Mouse (Mus musculus): ENCODE results near the gene Dnah5. TPM values are rescaled to one million over a fixed set of nuclear protein-coding genes. Genes with fewer than 3 reads are reported as not detected.
"Not testable (repeated sequence)": the region's sequence is repeated elsewhere in the genome, so short reads cannot be mapped to it uniquely, and the experiment has no call there.

Gene Dnah5
- polyA plus RNA-seq, 1 experiment from 2014 or later = 0.01 TPM

DNA sequence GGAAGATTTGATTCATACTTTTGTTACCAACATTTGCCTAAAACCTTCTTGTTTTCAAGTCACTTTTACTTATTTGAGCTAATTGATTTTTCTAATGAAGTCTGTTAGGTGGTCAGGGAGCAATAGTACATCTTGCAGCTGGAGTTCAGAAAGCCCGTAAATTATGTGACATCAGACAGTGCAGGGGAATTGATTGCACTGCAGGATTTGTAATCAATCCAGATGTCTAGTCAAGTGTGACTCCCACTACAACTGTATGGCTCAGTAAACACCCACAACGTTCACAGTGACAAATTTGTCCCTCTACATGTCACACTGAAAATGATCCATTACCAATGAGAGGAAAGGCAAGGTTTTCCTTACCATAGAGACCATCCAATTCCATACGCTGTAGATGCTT, 177.4 kb downstream of the Dnah5 start:
- ATAC-seq (ENCODE audit: insufficient number of reproducible peaks, insufficient read depth, low FRiP score, low TSS enrichment) = no peak
- H3K36me3 ChIP-seq = no peaks in the 10 kb centered on the region
- no peak overlapping the region for H3K4me2 ChIP-seq (replicated peaks)
- H3K27me3 ChIP-seq = no peaks in the 10 kb centered on the region
- 78% methylated on average over 3 of the region's 3 CpGs for WGBS
- H3K9me3 ChIP-seq = no peaks in the 10 kb centered on the region
- no peak overlapping the region for H3K9ac ChIP-seq
- no peaks in the 10 kb centered on the region for H3K4me1 ChIP-seq
- H3K27ac ChIP-seq = no peak overlapping the region
- no peak overlapping the region for H3K4me3 ChIP-seq

DNA sequence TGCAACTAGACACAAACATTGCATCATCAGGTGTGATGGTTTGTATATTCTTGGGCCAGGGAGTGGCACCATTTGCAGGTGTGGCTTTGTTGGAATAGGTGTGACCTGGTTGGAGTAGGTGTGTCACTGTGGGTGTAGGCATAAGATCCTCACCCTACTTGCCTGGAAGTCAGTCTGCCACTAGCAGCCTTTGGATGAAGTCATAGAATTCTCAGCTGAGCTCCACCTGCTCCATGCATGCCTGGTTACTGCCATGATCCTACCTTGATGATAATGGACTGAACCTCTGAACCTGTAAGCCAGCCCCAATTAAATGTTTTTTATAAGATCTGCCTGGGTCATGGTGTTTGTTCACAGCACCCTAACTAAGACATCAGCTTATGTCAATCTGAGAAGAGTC, 190.2 kb downstream of the Dnah5 start:
- H3K9me3 ChIP-seq; ATAC-seq (ENCODE audit: insufficient number of reproducible peaks, insufficient read depth, low FRiP score, low TSS enrichment): not testable (repeated sequence)

DNA sequence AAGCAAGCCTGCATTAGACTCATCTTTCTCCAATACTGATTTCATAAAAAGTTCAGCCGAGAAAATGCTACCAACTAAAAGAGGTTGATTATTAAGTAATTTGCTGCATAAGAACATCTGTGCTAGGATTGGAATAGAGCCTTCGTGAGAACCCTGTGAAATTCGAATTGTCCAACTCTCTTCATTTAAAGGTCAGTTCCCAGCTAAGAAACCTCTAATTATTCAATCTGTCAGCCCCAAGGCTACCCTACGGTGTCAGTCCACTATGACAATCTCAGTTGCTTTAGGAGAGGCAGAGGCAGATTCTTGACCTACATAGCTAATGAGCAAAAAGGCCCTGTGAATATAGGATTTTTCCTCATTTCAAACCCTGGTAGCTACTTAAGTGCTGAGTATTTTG, 191.9 kb downstream of the Dnah5 start:
- no peaks in the 10 kb centered on the region for H3K9me3 ChIP-seq
- H3K4me2 ChIP-seq (replicated peaks) = no peak overlapping the region
- no peak overlapping the region for H3K27ac ChIP-seq
- no peaks in the 10 kb centered on the region for H3K4me1 ChIP-seq
- H3K27me3 ChIP-seq = no peaks in the 10 kb centered on the region
- no peak overlapping the region for H3K4me3 ChIP-seq
- ATAC-seq (ENCODE audit: insufficient number of reproducible peaks, insufficient read depth, low FRiP score, low TSS enrichment) = no peak
- H3K9ac ChIP-seq = no peak overlapping the region
- no peaks in the 10 kb centered on the region for H3K36me3 ChIP-seq
- WGBS = 65% methylated on average over 4 of the region's 4 CpGs

More for the DNA sequence above, 190.2 kb downstream of the Dnah5 start:
- not testable (repeated sequence) for H3K4me2 ChIP-seq (replicated peaks); H3K27me3 ChIP-seq; H3K27ac ChIP-seq; H3K36me3 ChIP-seq; H3K4me1 ChIP-seq; H3K9ac ChIP-seq; H3K4me3 ChIP-seq

DNA sequence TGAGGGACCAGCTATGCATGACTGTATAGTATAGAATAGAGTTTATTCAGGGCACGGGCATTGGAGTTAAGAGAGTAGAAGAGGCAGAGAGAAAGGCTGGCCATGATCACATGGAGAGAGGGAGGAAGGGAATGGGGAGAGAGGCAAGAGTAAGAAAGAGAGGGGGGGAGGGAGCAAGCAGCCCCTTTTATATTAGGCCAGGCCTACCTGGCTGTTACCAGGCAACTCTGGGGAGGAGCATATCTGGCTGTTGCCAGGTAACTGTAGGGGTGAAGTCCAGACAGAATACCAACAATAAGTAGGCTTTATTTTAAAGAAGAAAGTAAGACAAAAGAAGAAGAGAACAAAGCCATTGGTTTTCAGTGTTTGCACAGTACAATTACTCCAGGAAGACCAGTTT, 194.9 kb downstream of the Dnah5 start:
- H3K36me3 ChIP-seq = no peaks in the 10 kb centered on the region
- H3K4me2 ChIP-seq (replicated peaks) = no peak overlapping the region
- no peaks in the 10 kb centered on the region for H3K9me3 ChIP-seq
- no peak overlapping the region for H3K27ac ChIP-seq
- no peak for ATAC-seq (ENCODE audit: insufficient number of reproducible peaks, insufficient read depth, low FRiP score, low TSS enrichment)
- H3K27me3 ChIP-seq = no peaks in the 10 kb centered on the region
- H3K9ac ChIP-seq = no peak overlapping the region
- 73% methylated on average over 1 of the region's 1 CpGs for WGBS
- no peak overlapping the region for H3K4me3 ChIP-seq
- no peaks in the 10 kb centered on the region for H3K4me1 ChIP-seq

DNA sequence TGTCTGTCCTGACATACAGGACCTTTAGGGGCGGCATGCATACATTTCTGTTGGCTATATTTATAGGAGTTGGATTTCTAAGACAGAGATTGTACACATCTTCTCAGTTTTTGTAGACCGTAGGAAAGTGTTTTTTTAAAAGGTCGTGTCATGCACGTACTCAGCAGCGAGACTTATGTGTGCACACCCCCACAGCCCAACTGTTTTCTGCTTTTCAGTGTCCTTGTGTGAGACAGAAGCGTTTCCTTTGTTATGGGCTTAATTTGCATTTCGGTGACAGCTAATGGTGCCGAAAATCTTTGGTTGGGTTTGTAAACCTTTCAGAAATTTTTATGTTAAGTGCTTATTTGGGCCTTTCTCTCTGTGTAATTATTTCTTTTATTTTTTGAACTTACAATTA, 195.7 kb downstream of the Dnah5 start:
- no peaks in the 10 kb centered on the region for H3K27me3 ChIP-seq

DNA sequence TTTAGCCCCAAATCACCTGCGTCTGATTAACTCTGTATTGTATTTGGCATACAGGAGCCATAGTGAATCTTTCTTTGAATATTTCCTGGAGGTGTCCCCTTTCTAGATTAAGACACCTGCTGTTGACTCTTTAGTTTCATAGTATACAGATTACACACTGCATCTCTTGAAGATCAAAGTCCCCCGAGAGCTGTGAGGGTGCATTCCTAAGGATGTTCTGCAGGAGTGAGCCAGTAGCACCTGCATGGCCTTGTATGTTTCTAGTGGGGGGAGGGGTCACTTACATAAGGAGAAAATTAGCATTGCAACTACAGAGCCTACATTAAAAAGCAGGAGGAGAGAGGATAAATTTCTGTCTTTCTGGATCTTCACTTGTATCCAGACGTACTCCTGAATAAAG, 201.1 kb downstream of the Dnah5 start:
- Histone ChIP-seq H3K27ac (no peak overlapping the region), H3K4me2 (replicated peaks) (no peak overlapping the region), H3K9me3 (no peaks in the 10 kb centered on the region), H3K9ac (no peak overlapping the region), H3K27me3 (no peaks in the 10 kb centered on the region), H3K4me3 (no peak overlapping the region), H3K36me3 (no peaks in the 10 kb centered on the region), H3K4me1 (no peaks in the 10 kb centered on the region)
- WGBS = 63% methylated on average over 3 of the region's 3 CpGs
- ATAC-seq (ENCODE audit: insufficient number of reproducible peaks, insufficient read depth, low FRiP score, low TSS enrichment) = no peak

More for the DNA sequence above, 195.7 kb downstream of the Dnah5 start:
- ATAC-seq (ENCODE audit: insufficient number of reproducible peaks, insufficient read depth, low FRiP score, low TSS enrichment) = no peak
- H3K36me3 ChIP-seq = no peaks in the 10 kb centered on the region
- no peaks in the 10 kb centered on the region for H3K9me3 ChIP-seq
- no peaks in the 10 kb centered on the region for H3K4me1 ChIP-seq
- H3K4me3 ChIP-seq = no peak overlapping the region
- H3K27ac ChIP-seq = no peak overlapping the region
- no peak overlapping the region for H3K4me2 ChIP-seq (replicated peaks)
- WGBS = 77% methylated on average over 8 of the region's 8 CpGs
- no peak overlapping the region for H3K9ac ChIP-seq

DNA sequence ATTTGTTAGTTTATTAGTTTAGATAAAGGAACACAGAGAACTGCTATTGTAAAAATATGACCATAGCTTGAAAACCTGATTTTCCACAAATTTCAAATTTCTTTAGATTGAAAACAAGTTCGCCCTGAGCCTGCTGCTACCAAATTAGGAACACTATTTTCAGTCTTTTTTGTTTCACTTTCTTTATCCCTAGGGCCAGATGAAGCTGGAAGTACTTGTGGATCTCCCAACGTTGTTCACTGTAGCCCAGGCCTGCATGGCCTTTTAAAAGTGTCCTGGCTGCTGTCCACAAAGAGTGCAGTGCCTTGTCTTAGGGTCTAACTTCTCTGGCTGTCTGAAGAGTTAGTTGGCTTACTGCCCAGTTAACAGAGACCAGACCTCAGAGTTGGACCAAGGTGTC, 201.6 kb downstream of the Dnah5 start:
- ATAC-seq (ENCODE audit: insufficient number of reproducible peaks, insufficient read depth, low FRiP score, low TSS enrichment) = no peak
- Histone ChIP-seq H3K4me2 (replicated peaks) (no peak overlapping the region), H3K27ac (no peak overlapping the region), H3K9ac (no peak overlapping the region), H3K4me3 (no peak overlapping the region), H3K4me1 (no peaks in the 10 kb centered on the region), H3K36me3 (no peaks in the 10 kb centered on the region), H3K27me3 (no peaks in the 10 kb centered on the region), H3K9me3 (no peaks in the 10 kb centered on the region)
- 59% methylated on average over 2 of the region's 2 CpGs for WGBS

DNA sequence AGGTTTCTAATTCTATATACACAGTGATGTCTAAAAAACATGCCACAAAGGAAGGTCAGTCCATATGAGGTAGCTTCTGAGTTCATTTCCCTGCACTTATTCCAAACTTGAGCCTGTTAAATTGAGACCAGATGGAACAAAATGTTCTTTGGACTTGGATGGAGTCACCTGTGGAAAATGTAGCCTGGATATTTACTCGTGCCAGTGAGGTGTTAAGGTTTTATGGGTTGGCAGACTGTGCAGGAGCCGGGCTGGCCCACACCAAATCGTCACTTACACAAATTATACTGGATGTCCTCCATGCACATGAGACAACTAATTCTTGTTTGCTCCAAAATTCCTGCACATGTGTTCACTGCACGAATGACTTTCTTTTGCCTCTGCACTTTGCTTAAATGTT, 236.2 kb downstream of the Dnah5 start:
- WGBS = 68% methylated on average over 4 of the region's 4 CpGs
- no peaks in the 10 kb centered on the region for H3K27me3 ChIP-seq
- no peak overlapping the region for H3K27ac ChIP-seq
- no peaks in the 10 kb centered on the region for H3K4me1 ChIP-seq
- H3K9me3 ChIP-seq = no peaks in the 10 kb centered on the region
- no peak for ATAC-seq (ENCODE audit: insufficient number of reproducible peaks, insufficient read depth, low FRiP score, low TSS enrichment)
- H3K9ac ChIP-seq = no peak overlapping the region
- no peaks in the 10 kb centered on the region for H3K36me3 ChIP-seq
- no peak overlapping the region for H3K4me2 ChIP-seq (replicated peaks)
- no peak overlapping the region for H3K4me3 ChIP-seq

DNA sequence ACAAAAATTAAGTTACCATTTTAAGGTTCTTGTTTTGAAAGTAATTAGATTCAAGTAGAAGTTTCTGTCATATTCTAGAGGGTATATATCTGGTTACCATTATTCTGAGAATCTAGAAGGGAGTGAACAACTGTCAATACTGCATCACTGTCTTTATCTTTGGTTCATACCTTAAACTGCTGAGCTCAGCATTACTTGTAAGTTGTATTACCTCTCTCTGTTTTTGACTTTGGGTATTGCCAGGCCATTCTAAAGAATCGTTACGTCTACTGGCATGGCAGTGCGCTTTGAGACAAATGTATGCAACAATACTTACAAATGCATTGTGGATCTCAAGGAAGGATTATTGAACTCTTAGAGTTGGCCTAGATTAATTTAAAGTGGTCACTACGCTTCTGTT, 240.9 kb downstream of the Dnah5 start:
- no peak for ATAC-seq (ENCODE audit: insufficient number of reproducible peaks, insufficient read depth, low FRiP score, low TSS enrichment)
- no peaks in the 10 kb centered on the region for H3K27me3 ChIP-seq

DNA sequence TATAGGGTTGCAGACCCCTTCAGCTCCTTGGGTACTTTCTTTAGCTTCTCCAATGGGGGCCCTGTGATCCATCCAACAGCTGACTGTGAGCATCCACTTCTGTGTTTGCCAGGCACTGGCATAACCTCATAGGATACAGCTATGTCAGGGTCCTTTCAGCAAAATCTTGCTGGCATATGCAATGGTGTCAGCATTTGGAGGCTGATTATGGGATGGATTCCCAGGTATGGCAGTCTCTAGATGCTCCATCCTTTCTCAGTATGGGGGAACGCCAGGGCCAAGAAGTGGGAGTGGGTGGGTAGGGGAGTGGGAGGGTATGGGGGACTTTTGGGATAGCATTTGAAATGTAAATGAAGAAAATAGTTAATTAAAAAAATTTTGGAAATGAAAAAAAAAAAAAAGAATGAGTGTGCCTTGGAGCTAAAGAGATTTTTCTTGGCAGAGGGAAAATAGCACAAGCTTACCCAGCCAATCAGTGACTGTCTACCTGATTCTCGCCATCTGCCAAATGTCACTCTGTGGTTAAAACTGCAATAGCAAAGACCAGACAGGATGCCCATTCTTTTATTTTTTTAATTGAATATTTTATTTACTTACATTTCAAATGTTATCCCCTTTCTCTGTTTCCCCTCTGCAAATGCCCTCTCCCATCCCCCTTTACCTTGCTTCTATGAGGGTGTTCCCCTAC, 257.7 kb downstream of the Dnah5 start:
- not testable (repeated sequence) for H3K9me3 ChIP-seq; H3K4me3 ChIP-seq; H3K4me2 ChIP-seq (replicated peaks); ATAC-seq (ENCODE audit: insufficient number of reproducible peaks, insufficient read depth, low FRiP score, low TSS enrichment); H3K4me1 ChIP-seq; H3K36me3 ChIP-seq; H3K27ac ChIP-seq; H3K27me3 ChIP-seq; H3K9ac ChIP-seq
- 89% methylated on average over 2 of the region's 2 CpGs for WGBS

More for the DNA sequence above, 240.9 kb downstream of the Dnah5 start:
- WGBS = 94% methylated on average over 4 of the region's 4 CpGs
- Histone ChIP-seq H3K4me2 (replicated peaks) (no peak overlapping the region), H3K9me3 (no peaks in the 10 kb centered on the region), H3K4me3 (no peak overlapping the region), H3K36me3 (no peaks in the 10 kb centered on the region), H3K9ac (no peak overlapping the region), H3K27ac (no peak overlapping the region), H3K4me1 (no peaks in the 10 kb centered on the region)

DNA sequence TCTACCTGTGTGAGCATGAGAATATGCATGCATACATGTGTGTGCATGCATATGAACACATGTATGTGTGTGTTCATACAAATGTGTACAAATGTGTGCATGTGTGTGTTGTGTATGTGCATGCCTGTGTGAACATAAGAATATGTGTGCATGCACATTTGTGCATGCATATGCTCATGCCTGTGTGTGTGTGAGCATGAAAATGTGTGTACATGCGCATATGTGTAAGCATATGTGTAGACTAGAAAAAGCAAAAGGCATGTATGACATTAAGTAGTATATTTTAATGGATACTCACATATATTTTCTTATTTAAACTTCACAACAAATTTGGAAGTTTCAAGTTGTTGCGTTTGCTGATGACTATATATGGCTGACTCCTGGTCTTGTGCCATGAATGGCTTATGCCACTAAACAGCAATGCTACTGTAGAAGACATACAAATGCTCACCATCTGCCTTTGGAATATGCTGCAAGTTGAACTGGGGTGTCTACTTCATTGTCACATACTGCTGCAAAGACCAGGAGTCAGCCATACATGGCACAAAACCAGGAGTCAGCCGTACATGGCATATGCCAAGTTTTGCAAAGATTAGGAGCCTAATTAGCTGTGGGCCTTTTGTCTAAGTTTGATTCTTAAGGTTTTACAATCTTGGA, 263.2 kb downstream of the Dnah5 start:
- no peak overlapping the region for H3K4me3 ChIP-seq
- 90% methylated on average over 3 of the region's 3 CpGs for WGBS
- no peaks in the 10 kb centered on the region for H3K9me3 ChIP-seq
- H3K9ac ChIP-seq = no peak overlapping the region
- ATAC-seq (ENCODE audit: insufficient number of reproducible peaks, insufficient read depth, low FRiP score, low TSS enrichment) = no peak
- no peaks in the 10 kb centered on the region for H3K36me3 ChIP-seq
- H3K27me3 ChIP-seq = no peaks in the 10 kb centered on the region
- no peak overlapping the region for H3K27ac ChIP-seq
- no peaks in the 10 kb centered on the region for H3K4me1 ChIP-seq
- H3K4me2 ChIP-seq (replicated peaks) = no peak overlapping the region

DNA sequence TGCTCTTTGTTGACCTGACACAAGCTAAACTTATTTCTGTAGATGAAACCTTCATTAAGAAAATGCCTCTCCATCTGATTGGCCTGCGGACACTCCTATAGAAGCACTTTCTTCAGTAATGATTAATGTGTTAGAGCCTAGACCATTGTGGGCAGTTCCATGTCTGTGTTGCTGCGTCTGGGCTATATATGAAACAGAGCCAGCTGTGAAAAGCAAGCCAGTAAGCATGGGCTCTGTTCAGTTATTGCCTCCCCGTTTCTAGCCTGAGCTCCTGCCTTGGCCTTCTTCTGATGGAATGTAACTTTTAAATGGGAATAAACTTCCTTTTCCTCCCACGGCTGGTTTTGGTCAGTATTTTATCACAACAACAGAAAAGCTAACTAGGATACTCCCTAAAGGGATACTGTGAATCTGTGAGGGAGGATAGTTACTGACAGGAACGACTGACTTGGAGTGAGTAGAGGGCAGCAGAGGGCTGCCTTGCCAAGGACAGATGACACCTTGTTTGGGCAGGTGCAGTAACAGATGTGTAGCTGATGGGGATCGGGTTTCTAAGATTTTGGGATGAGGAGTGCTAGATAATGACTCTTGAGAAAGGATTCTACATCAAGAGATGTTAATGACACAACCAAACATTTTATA, 270.3 kb downstream of the Dnah5 start:
- H3K4me3 ChIP-seq = no peak overlapping the region
- no peaks in the 10 kb centered on the region for H3K4me1 ChIP-seq
- H3K36me3 ChIP-seq = no peaks in the 10 kb centered on the region
- no peak overlapping the region for H3K4me2 ChIP-seq (replicated peaks)
- ATAC-seq (ENCODE audit: insufficient number of reproducible peaks, insufficient read depth, low FRiP score, low TSS enrichment) = no peak
- H3K27me3 ChIP-seq = no peaks in the 10 kb centered on the region
- WGBS = 65% methylated on average over 6 of the region's 6 CpGs
- H3K9ac ChIP-seq = no peak overlapping the region
- no peaks in the 10 kb centered on the region for H3K9me3 ChIP-seq
- H3K27ac ChIP-seq = no peak overlapping the region
